Mouse (Mus musculus): Measurements from ENCODE around the gene Bicdl1.
A peak's percentile ranks its signal among the peaks of the same experiment; 100 is the strongest.

The Bicdl1 gene

DNA sequence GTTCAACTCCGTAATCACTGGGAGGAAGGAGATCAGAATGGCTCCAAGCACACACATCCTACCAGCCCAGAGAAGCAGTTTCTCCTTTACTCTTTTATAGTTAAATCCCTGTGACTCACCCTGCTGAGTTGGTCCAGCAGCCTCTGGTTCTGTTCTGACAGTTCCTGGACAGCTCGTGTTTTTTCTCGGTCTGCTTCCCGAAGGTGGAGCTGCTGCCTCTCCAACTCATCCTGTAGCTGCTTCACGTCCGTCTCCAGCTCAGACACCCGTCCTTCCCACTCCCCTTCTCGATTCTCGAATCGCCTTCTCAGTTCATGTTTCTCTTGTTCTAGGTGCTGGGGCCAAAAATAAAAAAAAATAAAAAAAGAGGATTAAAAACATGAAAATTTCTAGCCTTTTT, 7.0 kb downstream of the Bicdl1 start:
- DNase-seq, result no peak

DNA sequence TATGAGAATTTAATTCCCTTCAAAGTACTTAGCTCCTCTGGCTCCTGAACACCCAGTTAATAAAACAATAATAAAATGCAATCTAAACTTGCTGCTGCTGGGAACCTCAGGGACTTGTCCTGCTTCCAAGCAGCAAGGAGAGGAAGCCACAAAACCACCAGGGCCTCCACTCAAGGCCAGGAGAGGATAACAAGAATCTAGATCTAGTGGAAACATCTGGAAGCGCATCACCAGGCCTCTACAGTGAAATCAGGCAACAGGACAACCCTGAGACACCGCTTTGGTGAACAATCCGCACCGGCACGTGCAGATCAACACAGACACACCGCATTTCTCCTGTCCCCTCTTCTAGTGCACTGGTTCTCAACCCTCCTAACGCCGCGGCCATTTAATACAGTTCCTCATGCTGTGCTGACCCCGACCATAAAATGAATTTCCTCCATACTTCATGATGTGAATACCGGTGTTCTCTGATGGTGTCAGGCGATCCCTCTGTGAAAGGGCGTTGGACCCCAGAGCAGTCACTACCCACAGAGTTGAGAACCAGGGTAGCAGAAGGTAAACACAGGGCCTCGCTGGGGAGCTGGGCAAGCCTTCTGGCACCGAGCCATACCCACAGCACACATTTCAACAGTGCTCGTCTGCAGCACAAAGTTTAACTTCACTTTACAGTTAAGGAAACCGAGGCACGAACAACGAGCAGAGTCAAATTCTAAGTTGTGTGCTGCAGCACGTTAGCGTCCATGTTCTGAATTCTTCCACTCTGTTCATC, 9.0 kb downstream of the Bicdl1 start:
- peak; percentile 29 for DNase-seq

DNA sequence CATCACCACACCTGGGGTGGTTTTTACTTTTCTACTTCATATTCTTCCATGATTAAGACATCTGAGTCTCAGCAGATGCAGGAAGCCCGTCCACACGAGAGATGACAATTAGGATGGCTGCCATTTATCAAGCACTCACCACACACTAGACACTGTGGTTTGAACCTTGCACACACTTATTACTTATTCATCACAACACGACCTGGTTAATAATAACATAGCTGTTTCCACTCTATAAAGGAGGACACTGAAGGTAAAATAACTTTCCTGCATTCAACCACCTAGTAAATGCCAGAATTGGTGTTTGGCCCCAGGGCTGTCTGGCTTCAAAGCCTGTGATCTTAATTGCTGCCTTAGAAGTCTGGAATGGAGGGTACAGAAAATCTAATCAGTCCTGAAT, 10.7 kb downstream of the Bicdl1 start:
- no peak for DNase-seq

DNA sequence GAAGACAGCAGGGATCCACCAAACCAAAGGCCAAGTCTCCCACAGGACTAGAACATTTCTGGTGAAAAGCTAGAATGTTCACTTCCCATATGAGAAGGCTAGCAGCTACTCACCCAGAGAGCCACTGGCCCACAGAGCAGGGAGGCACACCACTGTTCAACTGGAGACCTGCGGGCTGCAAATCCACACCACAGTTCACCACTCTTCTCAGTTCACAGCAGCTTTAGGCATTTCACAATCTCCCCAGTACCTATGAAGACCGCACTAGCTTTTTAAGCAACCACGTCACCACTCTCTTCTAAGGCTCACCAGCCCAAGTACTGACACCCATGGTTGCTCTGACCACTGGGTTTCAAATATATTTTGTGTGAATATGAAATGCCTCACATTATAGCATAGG, 13.7 kb downstream of the Bicdl1 start:
- no peak for DNase-seq

DNA sequence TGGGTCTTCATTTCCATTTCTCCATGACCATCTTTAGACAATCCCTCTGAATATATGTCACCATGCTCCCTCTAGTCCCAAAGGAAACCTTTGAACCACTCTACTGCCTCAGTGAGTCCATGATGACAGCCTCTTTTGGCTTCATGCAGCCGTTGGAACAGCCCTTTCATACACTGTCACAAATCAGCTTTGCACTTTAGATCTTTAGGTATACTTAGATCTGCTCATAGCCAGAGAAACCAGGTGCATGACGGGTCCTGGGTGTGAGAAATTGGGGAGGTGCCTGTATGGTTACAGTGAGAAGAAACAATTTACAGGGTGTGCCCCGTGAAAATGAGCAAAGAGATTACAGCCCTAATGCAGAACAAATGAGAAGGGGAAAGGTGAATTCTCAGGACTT, 14.3 kb downstream of the Bicdl1 start:
- DNase-seq, result peak; percentile 54

DNA sequence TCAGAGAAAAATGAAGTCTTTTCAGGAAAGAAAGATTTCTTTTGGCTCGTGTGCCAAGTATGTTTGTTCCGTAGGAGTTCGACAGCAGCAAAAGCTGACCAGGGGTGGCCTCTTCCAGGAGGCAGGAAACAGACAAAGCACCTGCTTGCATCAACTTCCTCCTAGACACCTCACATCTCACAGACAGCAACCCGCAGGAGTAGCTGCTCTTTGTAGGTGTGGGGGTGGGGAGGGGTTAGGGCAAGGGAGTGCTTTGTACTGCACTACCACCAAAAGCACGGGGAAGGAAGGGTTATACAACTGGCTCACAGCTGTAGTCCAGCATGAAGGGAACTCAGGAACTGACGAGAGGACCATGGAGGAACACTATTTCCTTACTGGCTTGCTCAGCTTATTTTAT, 15.0 kb downstream of the Bicdl1 start:
- peak; percentile 84 for DNase-seq

DNA sequence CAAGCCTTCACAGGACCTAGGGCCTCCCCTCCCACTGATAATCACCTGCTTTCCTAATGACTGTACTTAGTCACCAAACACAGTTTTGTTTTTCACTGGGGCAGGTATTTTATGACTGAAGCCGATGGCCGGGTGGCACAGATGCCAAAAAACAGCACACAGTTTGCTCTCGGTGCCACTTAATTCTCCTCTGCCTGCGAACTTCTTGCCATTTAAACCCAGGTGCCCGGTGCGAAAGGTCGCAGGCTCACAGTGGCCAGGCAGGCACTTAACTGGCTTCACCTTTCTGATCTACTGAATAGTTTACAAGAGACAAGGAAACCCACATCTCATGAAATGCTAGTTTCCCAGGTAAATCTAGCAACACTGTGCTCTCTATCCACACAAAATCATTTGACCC, 16.7 kb downstream of the Bicdl1 start:
- DNase-seq, result no peak

DNA sequence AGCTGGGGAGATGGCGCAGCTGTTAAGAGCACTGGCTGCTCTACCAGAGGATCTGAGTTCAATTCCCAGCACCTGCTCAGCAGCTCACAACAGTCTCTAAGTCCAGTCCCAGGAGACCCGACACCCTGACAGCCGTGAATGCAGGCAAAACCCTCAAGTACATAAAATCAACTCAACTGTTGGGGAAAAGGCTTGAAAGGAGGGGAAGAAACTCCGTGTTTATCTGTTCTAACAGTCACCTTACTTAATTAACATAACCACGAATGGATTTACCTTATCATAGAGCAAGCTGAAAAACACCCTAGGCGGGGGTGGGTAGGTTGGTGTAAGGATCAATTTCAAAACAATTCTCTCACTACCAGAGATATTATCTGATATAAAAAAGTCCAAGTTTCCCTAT, 18.9 kb downstream of the Bicdl1 start:
- DNase-seq, result no peak

DNA sequence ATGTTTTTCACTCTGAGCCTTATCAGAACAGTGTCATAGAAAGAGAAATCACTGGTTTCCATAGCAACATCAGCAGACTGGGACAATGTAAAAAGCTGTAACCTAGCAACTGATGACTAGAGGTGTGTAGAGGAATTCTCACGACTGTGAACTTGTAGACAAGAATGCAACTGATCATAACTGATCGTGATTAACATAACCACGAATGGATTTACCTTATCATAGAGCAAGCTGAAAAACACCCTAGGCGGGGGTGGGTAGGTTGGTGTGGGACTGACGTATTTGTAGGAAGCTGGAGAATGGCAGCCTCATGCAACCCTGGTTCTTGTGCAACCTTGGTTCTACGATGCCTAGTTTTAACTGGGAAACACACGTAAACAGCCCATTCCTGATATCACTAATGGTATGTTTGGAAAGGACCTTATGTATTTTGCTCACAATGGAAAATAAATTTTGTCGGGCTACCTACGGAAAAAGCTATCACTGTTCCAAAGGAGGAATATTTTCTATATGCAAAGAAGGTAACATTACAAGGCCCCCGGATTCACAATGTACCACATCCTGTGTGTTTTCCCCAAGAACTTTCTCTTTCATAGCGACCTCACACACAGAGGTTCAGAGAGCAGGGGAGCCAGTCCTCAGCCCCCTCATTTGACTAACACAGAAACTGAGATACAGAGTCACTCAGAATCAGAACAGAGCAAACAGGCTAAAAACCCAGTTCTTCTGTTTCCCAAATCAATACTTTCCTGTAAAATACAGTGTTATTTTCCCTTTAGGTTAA, 19.6 kb downstream of the Bicdl1 start:
- DNase-seq, result peak; percentile 52

DNA sequence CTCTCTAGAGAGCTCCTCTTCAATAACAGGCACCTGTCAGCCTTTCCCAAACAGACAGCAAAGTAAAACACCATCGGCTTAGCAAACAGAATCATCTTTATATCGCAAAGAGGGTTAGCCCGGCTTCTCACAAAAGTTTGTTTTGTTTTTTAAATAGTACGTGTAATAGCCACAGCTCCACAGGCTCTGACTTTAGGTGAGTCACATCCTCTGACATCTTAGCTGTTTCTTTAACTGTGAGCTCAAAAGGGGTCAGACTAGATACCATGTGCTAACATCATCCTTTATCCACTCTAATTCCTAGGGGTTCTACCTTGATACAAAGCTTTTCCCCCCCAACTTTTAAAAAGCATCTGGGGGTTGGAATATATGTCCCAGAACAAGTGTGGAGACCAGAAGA, 21.2 kb downstream of the Bicdl1 start:
- no peak for DNase-seq

DNA sequence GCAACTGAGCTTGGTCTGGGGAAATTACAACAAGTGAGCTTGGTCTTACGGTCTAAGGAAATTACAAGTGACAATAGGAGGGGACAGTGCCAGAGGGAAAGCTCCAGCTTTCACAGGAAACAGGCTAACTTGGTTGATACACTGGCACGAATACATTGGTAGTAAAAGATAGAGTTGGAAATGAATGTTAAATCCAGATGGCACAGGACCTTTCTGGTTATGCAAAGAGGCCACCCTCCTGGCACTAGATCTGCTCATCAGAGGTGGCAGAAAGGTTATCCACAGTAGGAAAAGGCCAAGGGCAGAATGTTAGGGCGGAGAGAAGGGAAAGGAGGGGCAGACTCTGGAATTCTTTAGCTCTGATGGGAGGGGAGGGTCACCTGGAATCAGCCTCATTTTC, 22.5 kb downstream of the Bicdl1 start:
- DNase-seq, result no peak

DNA sequence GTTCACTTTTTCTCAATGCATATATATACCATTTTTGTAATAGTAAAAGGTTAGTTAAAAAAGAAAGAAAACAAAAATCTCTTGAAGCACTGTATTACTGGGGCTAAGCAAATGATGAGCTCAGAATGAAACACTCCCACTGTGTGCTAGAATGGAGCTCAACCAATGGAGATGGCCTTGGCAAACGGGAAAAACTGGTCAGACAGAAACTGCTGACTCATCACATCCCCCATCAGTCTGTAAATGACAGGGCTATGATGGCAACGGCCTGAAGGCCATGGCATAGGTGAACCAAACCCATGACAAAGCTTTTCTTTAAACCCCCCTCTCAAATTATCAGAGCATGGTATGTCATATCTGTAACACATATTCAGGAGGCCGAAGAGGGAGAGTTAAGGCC, 29.4 kb downstream of the Bicdl1 start:
- DNase-seq, result no peak

DNA sequence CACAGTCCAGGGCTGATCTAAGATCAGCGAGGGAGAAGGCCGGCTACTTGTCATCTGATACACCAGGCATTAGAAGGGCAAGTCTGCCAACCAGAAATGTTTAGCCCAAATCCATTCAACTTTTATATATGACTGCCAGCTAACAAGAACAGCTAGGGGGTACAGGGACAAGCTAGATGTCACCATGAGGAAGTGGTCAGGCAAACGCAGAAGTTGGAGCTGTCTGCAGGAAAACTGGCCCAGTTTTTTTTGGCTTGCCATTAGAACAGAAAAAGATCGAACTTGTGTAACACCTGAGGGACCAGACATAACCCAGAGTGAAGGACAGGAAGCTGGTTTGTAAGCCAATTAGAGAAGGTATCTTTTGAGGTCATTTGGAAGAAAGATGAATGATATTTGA, 30.2 kb downstream of the Bicdl1 start:
- no peak for DNase-seq

DNA sequence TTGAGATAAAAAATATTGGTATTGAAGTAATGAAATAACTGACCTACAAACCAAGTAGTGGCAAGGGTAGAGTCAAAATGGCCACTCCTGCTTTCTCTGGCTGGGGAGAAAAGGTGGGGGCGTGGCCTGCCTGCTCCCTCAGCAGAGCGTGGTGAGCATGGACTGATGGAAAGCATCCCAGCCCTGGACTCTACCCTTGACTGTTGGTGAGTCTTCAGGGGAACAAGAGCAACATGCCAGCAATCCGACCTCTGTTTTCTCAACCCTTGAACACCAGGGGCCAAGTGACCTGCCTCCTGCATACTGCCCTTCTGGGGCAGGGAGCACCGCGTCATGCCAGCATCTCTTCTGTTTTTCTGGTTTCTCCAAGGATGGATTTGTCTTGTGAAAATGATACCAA, 34.6 kb downstream of the Bicdl1 start:
- DNase-seq, result no peak

DNA sequence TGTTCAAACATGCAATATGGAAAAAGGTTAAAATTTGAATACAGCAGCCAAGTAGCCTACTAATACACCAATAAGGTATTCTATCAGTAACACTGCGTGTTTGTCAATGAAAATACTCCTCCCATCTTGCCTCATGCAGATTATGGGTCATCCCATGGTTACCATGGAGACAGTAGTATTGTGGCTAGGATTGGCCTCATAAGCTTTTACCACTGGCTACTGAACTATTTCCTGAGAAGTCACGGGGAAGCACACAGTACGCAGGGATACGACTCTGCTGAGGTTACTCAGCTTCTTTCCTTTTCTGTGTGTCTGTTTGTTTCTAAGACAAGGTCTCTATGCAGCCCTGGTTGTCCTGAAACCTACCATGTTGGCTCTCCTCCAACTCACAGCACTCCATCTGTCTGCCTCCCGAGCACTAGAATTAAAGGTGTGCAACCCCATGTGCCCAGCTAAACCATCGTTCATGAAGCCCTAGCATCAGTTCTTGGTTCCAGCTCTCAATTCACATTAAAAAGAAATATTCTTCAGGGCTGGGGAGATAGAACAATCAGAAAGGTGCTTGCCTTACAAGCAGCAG, 36.1 kb downstream of the Bicdl1 start:
- no peak for DNase-seq

DNA sequence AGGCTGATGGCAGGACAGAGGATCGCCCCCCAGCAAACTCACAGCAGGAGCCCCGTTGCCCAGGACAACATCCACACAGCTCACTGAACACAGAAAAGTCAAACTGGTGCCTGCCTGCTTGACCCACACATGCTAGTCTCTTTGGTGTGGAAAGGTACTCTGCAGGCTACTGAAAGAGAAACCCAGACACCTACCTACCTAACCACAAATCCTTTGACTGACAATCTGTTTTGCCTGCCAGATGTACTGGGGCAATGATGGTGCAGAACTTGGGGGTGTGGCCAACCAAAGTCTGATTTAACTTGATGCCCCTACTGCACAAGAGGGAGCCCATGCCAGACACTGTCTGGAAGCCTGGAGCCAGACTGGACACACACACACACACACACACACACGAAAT, 38.1 kb downstream of the Bicdl1 start:
- no peak for DNase-seq

DNA sequence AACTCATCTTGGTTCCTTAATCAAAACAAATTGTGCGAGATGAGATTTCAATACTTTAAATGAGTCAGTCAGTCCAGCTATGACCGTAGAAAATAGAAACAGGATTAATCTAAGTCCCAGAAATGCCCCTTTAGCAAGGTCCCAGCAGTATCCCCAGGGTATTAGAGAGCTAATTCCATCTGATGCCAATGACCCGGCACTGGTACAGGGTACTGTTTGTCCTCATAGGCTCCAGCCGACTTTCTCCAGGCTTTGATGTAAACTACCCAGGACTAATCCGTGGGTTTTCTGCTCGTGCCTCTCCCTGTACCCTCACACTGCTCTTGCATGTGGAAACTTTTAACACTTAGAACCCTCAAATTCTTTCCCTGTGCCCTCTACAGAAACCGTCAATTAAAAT, 44.7 kb downstream of the Bicdl1 start:
- no peak for DNase-seq

DNA sequence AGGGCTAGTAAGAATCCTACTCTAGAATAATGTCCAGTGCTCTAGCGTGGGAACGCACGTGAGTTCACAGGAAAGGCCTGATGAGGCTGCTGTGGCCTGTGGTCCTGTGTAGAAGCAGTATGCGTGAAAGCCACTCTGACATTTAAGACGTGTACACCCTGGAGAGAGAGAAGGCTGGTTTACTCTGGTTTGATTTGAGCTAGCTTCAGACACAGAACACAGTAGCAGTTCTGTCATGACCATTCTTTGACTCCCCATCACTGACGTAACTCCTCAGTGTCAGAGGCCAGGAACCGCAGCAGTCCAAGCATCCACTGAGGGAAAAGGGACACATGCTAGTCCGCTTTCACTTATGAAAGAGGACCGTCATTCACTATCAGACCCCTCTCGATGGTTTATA, 46.3 kb downstream of the Bicdl1 start:
- no peak for DNase-seq

DNA sequence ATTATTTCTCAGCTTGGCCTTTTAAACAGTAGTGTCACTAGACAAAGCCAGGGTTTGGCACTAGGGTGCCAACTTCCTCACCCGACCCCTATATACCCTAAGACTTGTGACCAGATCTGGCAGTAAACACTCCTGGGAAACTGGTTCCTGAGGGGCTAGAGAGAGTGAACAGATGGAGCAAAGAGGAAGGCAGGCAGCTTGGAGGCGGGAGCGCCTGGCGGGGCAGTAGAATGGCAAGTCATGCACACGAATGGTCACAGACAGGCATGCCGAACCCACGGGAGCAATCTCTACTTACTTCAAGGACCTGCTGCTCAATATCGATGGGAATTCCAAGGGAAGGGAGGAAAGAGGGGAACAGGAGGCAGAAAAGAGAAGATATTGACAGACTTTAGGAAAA, 59.6 kb downstream of the Bicdl1 start:
- DNase-seq, result no peak

DNA sequence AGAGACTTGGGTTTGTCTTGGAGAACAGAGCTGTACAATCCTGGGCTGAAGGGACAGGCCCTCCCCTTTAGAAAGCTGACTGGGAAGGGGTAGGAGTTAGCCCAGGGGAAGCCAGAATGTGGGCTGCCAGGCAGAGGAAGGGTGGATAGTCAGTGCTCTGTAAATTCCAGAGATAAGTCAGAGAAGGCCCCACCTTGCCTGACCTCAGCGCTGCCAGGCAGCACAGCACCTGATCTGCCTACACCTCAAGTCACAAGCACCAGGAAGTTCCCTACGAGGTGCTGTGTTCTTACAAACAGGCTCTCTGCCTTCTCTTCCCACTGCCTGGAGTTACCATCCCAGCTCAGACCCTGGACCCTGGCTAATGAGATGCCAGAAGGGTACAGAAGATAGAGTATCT, 61.0 kb downstream of the Bicdl1 start:
- DNase-seq, result no peak

DNA sequence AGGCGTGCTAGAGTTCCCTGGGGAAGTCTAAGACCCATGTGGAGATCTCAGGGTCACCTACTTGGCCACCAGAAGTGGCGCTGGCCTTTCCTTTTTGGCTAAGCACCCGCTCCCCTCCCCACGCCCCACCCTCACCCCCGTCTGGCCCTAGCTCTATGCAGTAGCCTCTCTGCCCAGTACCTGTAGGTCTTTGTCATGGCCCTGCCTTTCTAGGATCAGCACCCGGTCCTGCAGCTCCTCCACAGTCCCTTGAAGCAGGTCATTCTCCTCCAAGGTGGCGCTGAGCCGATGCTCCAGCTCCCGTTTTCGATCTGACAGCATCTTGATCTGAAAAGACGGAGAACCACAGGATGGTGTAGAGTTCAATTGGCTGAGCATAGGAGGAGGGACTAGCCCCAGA, 61.4 kb downstream of the Bicdl1 start:
- DNase-seq, result no peak

DNA sequence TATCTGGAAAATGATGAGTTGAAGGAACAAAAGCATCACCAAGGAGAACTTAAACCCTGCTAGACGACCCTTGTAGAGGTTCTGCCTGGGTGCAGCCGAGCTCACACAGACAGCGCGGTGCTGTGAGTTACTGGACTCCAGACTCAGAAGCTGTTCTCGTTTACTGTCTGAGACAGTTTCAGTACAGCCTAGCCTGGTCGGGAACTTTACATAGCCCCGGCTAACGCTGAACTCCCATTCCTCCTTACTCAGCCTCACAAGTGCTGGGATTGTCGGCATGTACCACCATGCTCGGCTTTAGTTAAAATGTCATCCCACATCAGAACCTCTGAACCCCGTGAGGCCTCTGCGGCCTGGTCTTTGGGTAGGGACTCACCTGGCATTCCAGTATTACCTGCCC, 62.4 kb downstream of the Bicdl1 start:
- no peak for DNase-seq

DNA sequence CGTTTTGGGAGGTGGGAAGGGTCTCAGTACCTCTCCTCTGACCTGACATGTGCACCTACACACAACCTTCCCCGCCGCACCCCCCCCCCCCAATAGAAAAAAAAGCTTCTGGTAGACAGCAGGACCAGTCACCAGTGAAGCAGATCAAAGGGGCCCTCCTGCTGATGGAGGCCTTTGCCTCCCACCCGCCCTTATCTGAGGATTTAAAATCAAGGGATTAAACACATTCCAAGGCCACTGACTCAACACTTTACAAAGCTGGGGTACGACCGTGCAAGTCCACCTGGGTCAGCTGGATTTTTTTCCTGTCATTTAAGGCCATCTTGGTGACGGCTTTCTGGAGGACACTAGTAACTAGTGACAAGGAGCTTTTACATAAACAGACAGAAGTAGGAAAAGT, 63.5 kb downstream of the Bicdl1 start:
- DNase-seq, result no peak

DNA sequence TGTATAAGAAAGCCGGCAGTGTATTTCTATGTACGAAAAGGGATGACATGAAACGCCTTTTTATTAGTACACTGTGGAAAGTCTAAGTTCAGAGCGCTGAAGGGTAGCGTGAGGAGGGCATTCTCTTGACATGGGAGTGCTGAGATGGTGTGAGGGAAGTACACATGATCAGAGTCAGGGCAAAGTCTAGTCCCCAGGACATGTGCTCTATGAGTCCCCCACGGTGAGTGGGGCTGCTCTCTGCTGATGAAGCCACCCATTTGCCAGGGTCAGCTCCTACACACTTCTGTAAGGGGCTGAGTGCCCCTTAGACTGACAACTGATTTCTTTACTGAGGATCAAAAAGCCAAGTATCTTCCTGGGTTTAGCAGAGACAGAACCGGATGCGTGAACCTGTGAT, 64.2 kb downstream of the Bicdl1 start:
- DNase-seq, result no peak
